Mouse (Mus musculus) adrenal gland, postnatal 10 days (tissue): ENCODE results near the gene Olfr574. TPM values are rescaled to one million over a fixed set of nuclear protein-coding genes. Genes with fewer than 3 reads are reported as not detected.

ENCODE experiments used
- DNase-seq: peaks from one replicate; pipeline ENCODE4 v3.0.0; 2021; ENCODE audit warnings: mixed read lengths
- long read RNA-seq, 2 experiments: library from polyadenylated mRNA; stranded (forward); transcript quantifications; one replicate each; pipeline ENCODE4 v2.0.0; 2021
- total RNA-seq, 2 experiments: library from RNA; stranded (reverse); gene quantifications; 2 replicates each; pipeline ENCODE4 v1.2.3; 2021

Gene Olfr574
- total RNA-seq = not detected
- long read RNA-seq, experiment 1 = 0 reads
- long read RNA-seq, experiment 2 = 0 reads

- DNase-seq = no peak
Measured at GRCm38 (mm10) chr7:102948167-102948566, at the start of gene Olfr574. Gene Olfr574 (plus strand): TSS chr7:102948467.

- no peak for DNase-seq
Measured at GRCm38 (mm10) chr7:102915261-102915660, 33.0 kb upstream of the Olfr574 start.

- no peak for DNase-seq
Measured at GRCm38 (mm10) chr7:102916405-102916804, 31.9 kb upstream of the Olfr574 start.

GRCm38 (mm10) chr7:102917032-102917875, 31.0 kb upstream of the Olfr574 start, which contains the start of gene Olfr571:
Gene Olfr571 (minus strand): TSS chr7:102917536.
- no peak for DNase-seq

GRCm38 (mm10) chr7:102919632-102920031, 28.6 kb upstream of the Olfr574 start:
- DNase-seq = peak; percentile 31

GRCm38 (mm10) chr7:102924109-102924508, 24.2 kb upstream of the Olfr574 start, which contains the start of gene Olfr572:
Gene Olfr572 (plus strand): TSS chr7:102924409.
- DNase-seq = no peak

GRCm38 (mm10) chr7:102927105-102927504, 21.2 kb upstream of the Olfr574 start:
- DNase-seq = no peak

GRCm38 (mm10) chr7:102942475-102942874, 5.8 kb upstream of the Olfr574 start, which contains the start of gene Olfr573-ps1:
Gene Olfr573-ps1 (minus strand): TSS chr7:102942575.
- no peak for DNase-seq

- no peak for DNase-seq
Measured at GRCm38 (mm10) chr7:102943417-102943816, 4.8 kb upstream of the Olfr574 start.

GRCm38 (mm10) chr7:102950732-102951131, 2.5 kb downstream of the Olfr574 start:
- no peak for DNase-seq

GRCm38 (mm10) chr7:102958137-102958536, 9.9 kb downstream of the Olfr574 start:
- DNase-seq = no peak

GRCm38 (mm10) chr7:102958593-102958992, 10.3 kb downstream of the Olfr574 start, which contains the start of gene Olfr575:
Gene Olfr575 (minus strand): TSS chr7:102958775.
- DNase-seq = no peak

GRCm38 (mm10) chr7:102962360-102962759, 14.1 kb downstream of the Olfr574 start, which contains the start of gene Olfr576:
Gene Olfr576 (plus strand): TSS chr7:102962660.
- no peak for DNase-seq

GRCm38 (mm10) chr7:102974399-102974798, 26.1 kb downstream of the Olfr574 start:
- no peak for DNase-seq

GRCm38 (mm10) chr7:102975843-102976242, 27.6 kb downstream of the Olfr574 start, which contains the start of gene Olfr577:
Gene Olfr577 (minus strand): TSS chr7:102975943.
- DNase-seq = no peak

GRCm38 (mm10) chr7:102989224-102989623, 41.0 kb downstream of the Olfr574 start, which contains the start of gene Olfr578:
Gene Olfr578 (minus strand): TSS chr7:102989324.
- DNase-seq = no peak

Other genes starting within 250 kb of the Olfr574 start
- 1 to 10 TPM; 1.4 to 2.6 TPM for gene Olfr558, start 246.3 kb upstream of the Olfr574 start, total RNA-seq
- not detected for gene Olfr33, start 229.4 kb upstream of the Olfr574 start, total RNA-seq
- gene Olfr559, start 221.0 kb upstream of the Olfr574 start, total RNA-seq = not detected
- not detected for gene Olfr560, start 189.1 kb upstream of the Olfr574 start, total RNA-seq
- 1 to 10 TPM; 1.5 to 2.6 TPM for gene Olfr78, start 189.0 kb upstream of the Olfr574 start, total RNA-seq
- gene Olfr561, start 177.2 kb upstream of the Olfr574 start, total RNA-seq = not detected
- gene Olfr564, start 145.0 kb upstream of the Olfr574 start, total RNA-seq = not detected
- gene Olfr566, start 89.7 kb upstream of the Olfr574 start, total RNA-seq = not detected
- gene Olfr568, start 71.3 kb upstream of the Olfr574 start, total RNA-seq = not detected
- gene Olfr569, start 57.6 kb upstream of the Olfr574 start, total RNA-seq = not detected
- not detected for gene Olfr570, start 53.9 kb upstream of the Olfr574 start, total RNA-seq
- not detected for gene Olfr571, start 30.9 kb upstream of the Olfr574 start, total RNA-seq
- gene Olfr572, start 24.1 kb upstream of the Olfr574 start, total RNA-seq = not detected
- not detected for gene Olfr573-ps1, start 5.9 kb upstream of the Olfr574 start, total RNA-seq
- not detected for gene Olfr575, start 10.3 kb downstream of the Olfr574 start, total RNA-seq
- gene Olfr576, start 14.2 kb downstream of the Olfr574 start, total RNA-seq = not detected
- not detected for gene Olfr577, start 27.5 kb downstream of the Olfr574 start, total RNA-seq
- gene Olfr578, start 40.9 kb downstream of the Olfr574 start, total RNA-seq = not detected
- not detected for gene Olfr582, start 89.6 kb downstream of the Olfr574 start, total RNA-seq
- gene Olfr583, start 102.8 kb downstream of the Olfr574 start, total RNA-seq = not detected
- gene Olfr584, start 133.4 kb downstream of the Olfr574 start, total RNA-seq = not detected
- gene Olfr585, start 149.3 kb downstream of the Olfr574 start, total RNA-seq = not detected
- not detected for gene Olfr586, start 177.2 kb downstream of the Olfr574 start, total RNA-seq
- not detected for gene Olfr588-ps1, start 192.4 kb downstream of the Olfr574 start, total RNA-seq
- gene Olfr589, start 207.9 kb downstream of the Olfr574 start, total RNA-seq = not detected
- gene Olfr591, start 229.9 kb downstream of the Olfr574 start, total RNA-seq = not detected
- not detected for gene Olfr592, start 236.3 kb downstream of the Olfr574 start, total RNA-seq